23 mouse cellular contexts compared by ENCODE assay signal in genomic region chr2:156472336-156472735, GRCm38 (mm10).
"Had no signal": no experiment of that assay in that cellular context is flagged by ENCODE, and none has a peak within 500 bp of the region (broad histone marks: within the 10 kb centered on the region; RNA-seq: fewer than 3 reads in every experiment).

No protein-coding gene starts in this region.

- H3K9me3 ChIP-seq: kidney, embryonic 15.5 days; limb, embryonic 12.5 days; limb, embryonic 15.5 days; midbrain, embryonic 12.5 days; midbrain, embryonic 15.5 days; neural tube, embryonic 12.5 days; neural tube, embryonic 15.5 days had no signal

- H3K27ac ChIP-seq: kidney, embryonic 15.5 days; left cerebral cortex, adult 2 months; limb, embryonic 12.5 days; limb, embryonic 15.5 days; liver, embryonic 14.5 days; macrophage; midbrain, embryonic 12.5 days; midbrain, embryonic 15.5 days; neural tube, embryonic 12.5 days; neural tube, embryonic 15.5 days; stomach, postnatal 0 days had no signal

- H3K36me3 ChIP-seq: kidney, embryonic 15.5 days; limb, embryonic 12.5 days; limb, embryonic 15.5 days; midbrain, embryonic 12.5 days; midbrain, embryonic 15.5 days; neural tube, embryonic 12.5 days had no signal

- H3K27me3 ChIP-seq: kidney, embryonic 15.5 days; limb, embryonic 12.5 days; limb, embryonic 15.5 days; midbrain, embryonic 15.5 days; neural tube, embryonic 15.5 days had no signal

- H3K9ac ChIP-seq: kidney, embryonic 15.5 days; limb, embryonic 12.5 days; limb, embryonic 15.5 days; liver, embryonic 14.5 days; liver, postnatal 0 days; lung, embryonic 14.5 days; midbrain, embryonic 12.5 days; midbrain, embryonic 15.5 days; neural tube, embryonic 12.5 days; neural tube, embryonic 15.5 days had no signal

- H3K4me2 ChIP-seq: kidney, embryonic 15.5 days; limb, embryonic 12.5 days; limb, embryonic 15.5 days; liver, embryonic 11.5 days; lung, embryonic 14.5 days; midbrain, embryonic 12.5 days; midbrain, embryonic 15.5 days; neural tube, embryonic 12.5 days; neural tube, embryonic 15.5 days had no signal

- ATAC-seq: liver, postnatal 0 days; lung, postnatal 0 days; midbrain, embryonic 15.5 days had no signal

- H3K4me3 ChIP-seq: kidney, embryonic 15.5 days; left cerebral cortex, adult 2 months; limb, embryonic 12.5 days; limb, embryonic 15.5 days; midbrain, embryonic 12.5 days; midbrain, embryonic 15.5 days; neural tube, embryonic 12.5 days; neural tube, embryonic 15.5 days had no signal

- DNase-seq: kidney, postnatal 10 days; kidney, postnatal 36 days; liver, postnatal 0 days; lung, embryonic 14.5 days; right cerebral cortex, adult 18-20 months; right cerebral cortex, postnatal 14 days; right cerebral cortex, postnatal 4 days; thymus, adult 2 months; thymus, postnatal 14 days; thymus, postnatal 4 days had no signal
